Mouse (Mus musculus) limb, embryonic 14.5 days (tissue): Measurements from ENCODE around the gene Fbxl17. TPM values are rescaled to one million over a fixed set of nuclear protein-coding genes. Genes with fewer than 3 reads are reported as not detected.

ENCODE experiments used
- ATAC-seq: fragments of 200-750 bp; cut with Nextera tagmentation; 2 replicates; pipeline ENCODE4 v1.8.0; 2017; ENCODE audit warnings: low read depth, moderate number of reproducible peaks, moderate TSS enrichment; ENCODE audit not compliant: low FRiP score
- DNase-seq: peaks from one replicate; pipeline ENCODE4 v3.0.0-alpha.2; 2015; ENCODE audit warnings: low spot score
- H3K27ac ChIP-seq: fragments of 300-500 bp; sonication (generic); replicated peaks from 2 replicates; pipeline ENCODE4 v1.5.1; 2014; ENCODE audit warnings: low read depth, mild to moderate bottlenecking, low read length, moderate library complexity, mixed read lengths
- H3K27me3 ChIP-seq: fragments of 300-500 bp; sonication (generic); 2 replicates; pipeline ENCODE4 v1.6.1; 2014; ENCODE audit warnings: low read length, mixed read lengths; ENCODE audit not compliant: control insufficient read depth, insufficient read depth
- H3K36me3 ChIP-seq: fragments of 300-500 bp; sonication (generic); 2 replicates; pipeline ENCODE4 v1.6.1; 2014; ENCODE audit warnings: mild to moderate bottlenecking, low read length, moderate library complexity, mixed read lengths; ENCODE audit not compliant: control insufficient read depth, insufficient read depth
- H3K4me1 ChIP-seq: fragments of 300-500 bp; sonication (generic); 2 replicates; pipeline ENCODE4 v1.6.1; 2014; ENCODE audit warnings: antibody characterized with exemption, low read length, mixed read lengths; ENCODE audit not compliant: control insufficient read depth, insufficient read depth
- H3K4me2 ChIP-seq: fragments of 300-500 bp; sonication (generic); replicated peaks from 2 replicates; pipeline ENCODE4 v1.6.1; 2014; ENCODE audit warnings: low read depth, mild to moderate bottlenecking, low read length, moderate library complexity; ENCODE audit not compliant: severe bottlenecking
- H3K4me3 ChIP-seq: fragments of 300-500 bp; sonication (generic); replicated peaks from 2 replicates; pipeline ENCODE4 v1.5.1; 2014; ENCODE audit warnings: low read length
- H3K9ac ChIP-seq: fragments of 300-500 bp; sonication (generic); 2 replicates; pipeline ENCODE4 v1.6.1; 2014; ENCODE audit warnings: mild to moderate bottlenecking, low read depth, low read length, moderate library complexity; ENCODE audit not compliant: severe bottlenecking
- H3K9me3 ChIP-seq: fragments of 300-500 bp; sonication (generic); 2 replicates; pipeline ENCODE4 v1.6.1; 2016; ENCODE audit warnings: low read length; ENCODE audit not compliant: control insufficient read depth
- POLR2A ChIP-seq: fragments of 200-500 bp; IDR thresholded peaks from 2 replicates; pipeline ENCODE4 v1.8.0; 2012; ENCODE audit warnings: inconsistent platforms, mild to moderate bottlenecking, moderate library complexity, borderline replicate concordance; ENCODE audit not compliant: insufficient read depth, insufficient read length; ENCODE audit errors: extremely low read depth
- WGBS: fragments of 180-500 bp; shearing (Covaris S2); extraction: QIAGEN DNeasy Blood & Tissue Kit; methylation state at CpG from one replicate; pipeline ENCODE4 v1.1.7; 2014; 5-methylcytosine and 5-hydroxymethylcytosine counted together
- polyA plus RNA-seq, 2 experiments: library from polyadenylated mRNA; depleted of rRNA in 1 of 2; stranded (reverse) in 1 of 2; unstranded in 1 of 2; fragments of >200 nt; fragmentation: Nextera tagmentation in 1 of 2; extraction: Ambion mirVana in 1 of 2; gene quantifications; 2 replicates each; pipeline versions ENCODE4 v1.2.1 to v1.2.3; 2012 to 2014

The Fbxl17 gene
- polyA plus RNA-seq, 2 experiments: 12.6 to 12.9 TPM

- Histone ChIP-seq H3K4me1 (peaks cover 8% of the 10 kb centered on the region), H3K4me3 (no peak overlapping the region), H3K27ac (no peak overlapping the region), H3K9ac (no peak overlapping the region), H3K4me2 (no peak overlapping the region), H3K36me3 (no peaks in the 10 kb centered on the region), H3K9me3 (no peaks in the 10 kb centered on the region), H3K27me3 (no peaks in the 10 kb centered on the region)
- DNase-seq (no peak), ATAC-seq (no peak)
- 71% methylated on average over 5 of the region's 5 CpGs for WGBS
- no peak for TF ChIP-seq POLR2A
These were observed 259.1 kb downstream of the Fbxl17 start for GRCm38 (mm10) chr17:63240731-63241106.

GRCm38 (mm10) chr17:63240021-63240730 lies 259.6 kb downstream of the Fbxl17 start:
- WGBS: 52% methylated on average over 9 of the region's 9 CpGs
- Histone ChIP-seq H3K9ac (no peak overlapping the region), H3K9me3 (no peaks in the 10 kb centered on the region), H3K27ac (no peak overlapping the region), H3K4me3 (no peak overlapping the region), H3K36me3 (no peaks in the 10 kb centered on the region), H3K27me3 (no peaks in the 10 kb centered on the region), H3K4me1 (peaks cover 8% of the 10 kb centered on the region), H3K4me2 (no peak overlapping the region)
- ATAC-seq (no peak), DNase-seq (peak; percentile 16)
- TF ChIP-seq POLR2A: no peak

- Histone ChIP-seq H3K4me2 (no peak overlapping the region), H3K4me3 (no peak overlapping the region), H3K4me1 (peaks cover 8% of the 10 kb centered on the region), H3K9ac (no peak overlapping the region), H3K9me3 (no peaks in the 10 kb centered on the region), H3K27ac (no peak overlapping the region), H3K27me3 (no peaks in the 10 kb centered on the region), H3K36me3 (no peaks in the 10 kb centered on the region)
- DNase-seq (no peak), ATAC-seq (no peak)
- TF ChIP-seq POLR2A: no peak
These were observed 263.0 kb downstream of the Fbxl17 start for GRCm38 (mm10) chr17:63236846-63237245.

- DNase-seq: no peak
- ATAC-seq: no peak
- no peak overlapping the region for H3K27ac ChIP-seq
- no peak for TF ChIP-seq POLR2A
- 80% methylated on average over 8 of the region's 8 CpGs for WGBS
- no peaks in the 10 kb centered on the region for H3K9me3 ChIP-seq
- H3K9ac ChIP-seq: no peak overlapping the region
- H3K27me3 ChIP-seq: no peaks in the 10 kb centered on the region
- no peak overlapping the region for H3K4me2 ChIP-seq
- H3K36me3 ChIP-seq: no peaks in the 10 kb centered on the region
- H3K4me3 ChIP-seq: no peak overlapping the region
- H3K4me1 ChIP-seq: peaks cover 8% of the 10 kb centered on the region
These were observed 263.6 kb downstream of the Fbxl17 start for GRCm38 (mm10) chr17:63236221-63236620.

- peaks cover 7% of the 10 kb centered on the region for H3K4me1 ChIP-seq
- WGBS: 47% methylated on average over 3 of the region's 3 CpGs
These were observed 264.0 kb downstream of the Fbxl17 start for GRCm38 (mm10) chr17:63235821-63236220.

More at GRCm38 (mm10) chr17:63235821-63236220, 264.0 kb downstream of the Fbxl17 start:
- ATAC-seq: no peak
- no peak overlapping the region for H3K4me3 ChIP-seq
- no peaks in the 10 kb centered on the region for H3K36me3 ChIP-seq
- H3K27ac ChIP-seq: no peak overlapping the region
- TF ChIP-seq POLR2A: no peak
- no peaks in the 10 kb centered on the region for H3K9me3 ChIP-seq
- H3K27me3 ChIP-seq: no peaks in the 10 kb centered on the region
- DNase-seq: no peak
- H3K9ac ChIP-seq: no peak overlapping the region
- H3K4me2 ChIP-seq: no peak overlapping the region
